Mouse (Mus musculus): ENCODE data around the gene Usp34.

- TF ChIP-seq GATA1 (IDR thresholded peaks at IDR 0.05; ENCODE audit: borderline replicate concordance, low read length) (no peak), FLI1 (IDR thresholded peaks at IDR 0.05; ENCODE audit: low read length) (no peak)
Observed at GRCm38 (mm10) chr11:23264949-23265348, 41.7 kb upstream of the Usp34 start.
